Mouse (Mus musculus) C2C12 (cell line): ENCODE data around the gene Ly6g6c.

ENCODE experiments used
- CEBPB ChIP-seq: IDR thresholded peaks from one replicate; pipeline ENCODE4 v1.6.1; 2011; ENCODE audit warnings: low read depth, mild to moderate bottlenecking, control low read depth, moderate library complexity
- CTCF ChIP-seq: IDR thresholded peaks from one replicate; pipeline ENCODE4 v1.5.1; 2011; ENCODE audit not compliant: control insufficient read depth, insufficient read depth, insufficient read length
- FOSL1 ChIP-seq: IDR thresholded peaks from one replicate; pipeline ENCODE4 v1.8.0; 2011; ENCODE audit warnings: mild to moderate bottlenecking, low read length; ENCODE audit not compliant: poor library complexity, insufficient read depth, severe bottlenecking
- MAX ChIP-seq: IDR thresholded peaks from one replicate; pipeline ENCODE4 v1.6.1; 2011; ENCODE audit warnings: mild to moderate bottlenecking, control low read depth
- MYOD1 ChIP-seq: IDR thresholded peaks from one replicate; pipeline ENCODE4 v1.6.1; 2011; ENCODE audit warnings: low read depth; ENCODE audit not compliant: control insufficient read depth, insufficient read length
- MYOG ChIP-seq: IDR thresholded peaks from one replicate; pipeline ENCODE4 v1.6.1; 2011; ENCODE audit not compliant: control insufficient read depth, insufficient read length; ENCODE audit errors: extremely low read depth

DNA sequence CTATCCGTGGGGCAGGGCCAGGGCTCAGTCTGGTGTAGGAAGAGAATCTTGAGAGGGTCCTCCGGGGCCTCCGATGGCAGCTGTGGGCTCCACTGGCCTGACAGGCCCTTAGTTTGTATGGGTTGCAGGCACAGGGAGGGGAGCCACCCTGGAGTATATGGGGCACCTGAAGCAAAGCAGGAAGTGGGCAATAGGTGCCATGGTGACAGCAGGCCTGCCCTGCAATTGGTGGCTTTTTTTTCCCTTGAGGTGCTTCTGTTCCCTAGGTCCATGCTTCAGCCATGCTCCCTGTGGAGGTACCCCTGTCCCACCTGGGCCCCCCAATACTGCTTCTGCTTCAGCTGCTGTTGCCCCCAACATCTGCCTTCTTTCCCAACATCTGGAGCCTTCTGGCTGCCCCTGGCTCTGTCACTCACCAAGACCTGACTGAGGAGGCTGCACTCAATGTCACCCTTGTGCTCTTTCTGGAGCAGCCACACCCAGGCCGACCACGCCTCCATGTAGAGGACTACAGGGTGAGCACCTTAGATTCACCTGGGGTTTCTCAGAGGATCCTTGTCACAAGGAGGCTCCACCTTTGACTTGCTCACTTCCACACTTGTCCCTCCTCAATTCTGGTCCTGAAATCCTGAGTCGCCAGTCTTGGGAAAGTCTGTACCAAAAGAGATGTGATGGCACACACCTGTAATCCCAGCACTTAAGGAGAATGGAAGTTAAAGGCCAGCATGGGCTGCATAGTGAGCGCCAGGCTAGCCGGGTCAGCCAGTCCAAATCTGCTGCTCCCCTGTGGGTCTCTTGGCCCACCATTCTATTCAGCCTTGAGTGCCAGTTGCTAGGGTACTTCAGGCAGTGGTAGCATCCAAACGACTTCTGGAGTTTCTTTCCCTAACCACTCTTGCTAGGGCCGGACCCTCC is 48.1 kb upstream of the Ly6g6c start:
- TF ChIP-seq MAX (no peak), MYOG (no peak), CTCF (no peak), FOSL1 (no peak), CEBPB (no peak), MYOD1 (no peak)
